Mouse (Mus musculus): ENCODE data around the gene Akt3.

- TF ChIP-seq CTCF (IDR thresholded peaks at IDR 0.05; ENCODE audit: extremely low read depth, insufficient read length, insufficient replicate concordance, low read depth, low read length): no peak
- TF ChIP-seq POLR2A (IDR thresholded peaks at IDR 0.05; ENCODE audit: low read depth, low read length): no peak
Observed at GRCm38 (mm10) chr1:177010607-177011302, 247.2 kb downstream of the Akt3 start.
